Mouse (Mus musculus) gastrocnemius, adult 8-10 months (tissue): ENCODE results near the gene Irf2bp2. TPM values are rescaled to one million over a fixed set of nuclear protein-coding genes. Genes with fewer than 3 reads are reported as not detected.

Source experiments
- DNase-seq, 2 experiments: peaks; one replicate each; pipeline ENCODE4 v3.0.0; 2022; ENCODE audit warnings: low spot score in 2 of 2
- total RNA-seq, 4 experiments: library from RNA; stranded (reverse); gene quantifications; 2 replicates each; pipeline ENCODE4 v1.2.4; 2022

Gene Irf2bp2
- total RNA-seq, 4 experiments from 2014 or later = 22.2 to 31.2 (median 23.5) TPM

DNA sequence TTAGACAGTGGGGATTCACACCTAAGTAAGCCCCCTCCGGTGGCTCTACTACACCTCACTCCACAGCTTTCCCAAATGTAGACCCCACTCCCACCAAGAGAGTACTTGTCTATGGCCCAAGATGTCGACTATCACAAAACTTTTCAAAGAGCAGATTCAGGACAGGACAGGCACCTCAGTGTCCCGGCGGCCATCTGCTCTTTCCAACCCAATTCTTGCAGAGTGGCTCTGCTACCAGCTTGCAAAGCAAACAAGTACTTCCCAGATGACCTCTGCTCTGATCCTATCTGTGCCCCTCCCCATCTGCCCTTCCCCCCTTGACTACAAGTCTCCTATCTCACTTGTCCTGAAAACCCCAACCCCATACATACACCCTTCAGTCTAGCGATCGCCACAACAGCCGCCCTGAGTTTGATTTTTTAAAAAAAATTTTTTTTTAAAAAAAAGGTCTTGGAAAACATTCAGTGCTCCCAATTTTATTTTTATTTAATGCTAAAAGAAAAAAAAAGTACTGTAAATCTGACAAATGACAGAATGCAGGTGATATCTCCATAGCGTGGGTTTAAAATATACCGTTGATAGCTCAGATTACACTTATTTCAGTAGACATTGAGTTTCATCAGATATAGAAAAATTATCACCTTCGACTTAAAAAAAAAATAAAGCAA is 5.8 kb downstream of the Irf2bp2 start:
- no peak for DNase-seq

DNA sequence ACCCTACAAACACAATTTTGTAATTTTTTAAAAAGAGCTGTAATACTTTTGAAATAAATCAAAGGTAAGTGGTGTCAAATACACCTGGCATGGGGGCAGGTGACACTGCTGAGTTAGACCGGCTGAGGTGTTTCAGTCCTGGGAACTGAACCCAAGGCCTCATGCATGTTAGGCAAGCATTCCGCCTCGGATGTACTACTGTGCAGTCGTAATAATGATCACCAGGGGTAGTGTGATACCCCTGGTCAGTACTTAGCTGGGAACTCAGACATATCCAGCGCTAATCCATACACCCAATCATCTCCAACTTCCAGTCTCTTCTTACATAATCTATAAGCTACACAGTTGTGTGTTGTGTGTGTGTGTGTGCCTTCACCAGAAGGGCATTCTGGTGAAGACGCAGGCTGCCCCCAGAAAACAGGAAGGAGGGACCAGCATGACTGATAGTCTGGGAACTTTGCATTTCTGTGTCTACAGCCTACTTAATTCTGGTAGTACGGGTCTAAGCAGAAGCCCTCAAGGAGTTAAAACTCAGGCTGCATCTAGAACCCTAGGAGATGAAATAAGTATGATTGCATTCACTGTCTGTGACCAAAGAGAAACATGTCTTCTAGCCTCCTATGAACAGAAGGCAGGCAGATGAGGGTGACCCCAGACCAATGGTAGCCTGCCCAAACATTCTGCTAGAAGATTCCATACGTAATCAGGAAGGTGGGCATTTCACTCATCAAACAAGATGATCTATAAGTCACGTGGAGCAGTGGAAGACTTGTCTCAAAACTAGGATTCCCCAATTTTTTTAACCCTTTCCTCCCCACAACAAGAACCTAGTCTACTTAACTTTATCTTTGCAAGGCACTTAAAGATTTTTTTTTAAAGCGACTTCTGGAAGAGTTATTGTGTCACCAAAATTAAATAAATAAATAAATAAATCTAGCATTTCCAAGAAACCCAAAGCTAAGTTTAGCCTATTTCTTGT is 6.9 kb downstream of the Irf2bp2 start:
- DNase-seq = no peak

DNA sequence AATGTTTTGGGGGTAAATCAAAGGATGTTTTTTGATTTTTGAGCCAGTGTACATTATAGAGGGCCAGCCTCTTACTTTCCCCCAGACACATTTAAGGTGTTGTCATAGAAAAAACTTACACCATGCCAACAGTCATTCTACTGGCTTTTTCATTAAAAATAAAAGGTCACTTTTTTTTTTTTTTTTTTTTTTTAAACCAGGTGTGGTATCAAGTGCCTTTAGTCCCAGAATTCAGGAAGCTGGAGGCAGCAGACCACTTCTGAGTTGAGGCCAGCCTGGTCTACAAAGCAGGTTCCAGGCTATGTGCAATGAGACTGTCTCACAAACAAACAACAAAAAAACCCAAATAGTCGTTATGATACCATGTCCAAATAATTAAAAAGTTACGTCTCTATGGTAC is 7.7 kb downstream of the Irf2bp2 start:
- no peak for DNase-seq

DNA sequence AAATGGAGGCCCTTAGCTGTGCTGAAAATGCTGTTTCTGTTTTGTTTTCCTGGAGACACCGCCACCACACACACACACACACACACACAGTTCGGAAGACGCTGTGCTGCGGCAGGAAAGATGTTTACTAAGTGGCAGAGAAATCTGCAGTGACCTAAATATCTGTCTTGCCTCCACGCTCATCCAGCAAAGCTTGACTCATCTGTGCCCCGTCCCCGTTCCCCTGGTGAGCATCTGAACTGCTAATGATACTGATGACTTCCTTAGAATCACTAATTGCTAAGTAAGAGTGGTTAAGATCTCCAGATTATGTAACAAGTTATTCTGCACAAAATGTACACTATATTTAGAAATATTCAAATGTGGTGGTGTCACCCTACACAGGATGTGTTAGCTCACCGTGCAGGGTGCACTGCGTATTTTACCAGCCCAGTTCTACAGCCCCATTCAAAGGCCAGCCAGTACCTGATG is 8.2 kb downstream of the Irf2bp2 start:
- DNase-seq = no peak

DNA sequence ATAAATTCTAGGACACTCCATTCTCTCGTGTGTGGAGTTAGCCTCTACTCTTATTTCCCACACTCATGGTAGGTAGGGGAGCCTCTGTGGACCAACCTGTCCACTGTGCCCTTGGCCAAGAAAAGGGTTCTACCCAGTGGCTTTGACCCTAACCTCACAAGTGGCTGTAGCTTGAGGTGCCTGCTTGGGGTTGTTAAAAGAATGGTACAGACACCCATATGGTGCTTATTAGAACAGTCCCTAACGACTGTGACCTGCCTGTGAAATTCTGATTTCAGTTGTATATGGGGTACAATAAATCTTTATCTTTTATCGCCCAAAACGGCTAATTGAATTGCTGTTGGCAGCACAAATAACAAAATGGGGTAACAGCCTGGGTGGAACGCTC is 8.9 kb downstream of the Irf2bp2 start:
- DNase-seq = no peak

DNA sequence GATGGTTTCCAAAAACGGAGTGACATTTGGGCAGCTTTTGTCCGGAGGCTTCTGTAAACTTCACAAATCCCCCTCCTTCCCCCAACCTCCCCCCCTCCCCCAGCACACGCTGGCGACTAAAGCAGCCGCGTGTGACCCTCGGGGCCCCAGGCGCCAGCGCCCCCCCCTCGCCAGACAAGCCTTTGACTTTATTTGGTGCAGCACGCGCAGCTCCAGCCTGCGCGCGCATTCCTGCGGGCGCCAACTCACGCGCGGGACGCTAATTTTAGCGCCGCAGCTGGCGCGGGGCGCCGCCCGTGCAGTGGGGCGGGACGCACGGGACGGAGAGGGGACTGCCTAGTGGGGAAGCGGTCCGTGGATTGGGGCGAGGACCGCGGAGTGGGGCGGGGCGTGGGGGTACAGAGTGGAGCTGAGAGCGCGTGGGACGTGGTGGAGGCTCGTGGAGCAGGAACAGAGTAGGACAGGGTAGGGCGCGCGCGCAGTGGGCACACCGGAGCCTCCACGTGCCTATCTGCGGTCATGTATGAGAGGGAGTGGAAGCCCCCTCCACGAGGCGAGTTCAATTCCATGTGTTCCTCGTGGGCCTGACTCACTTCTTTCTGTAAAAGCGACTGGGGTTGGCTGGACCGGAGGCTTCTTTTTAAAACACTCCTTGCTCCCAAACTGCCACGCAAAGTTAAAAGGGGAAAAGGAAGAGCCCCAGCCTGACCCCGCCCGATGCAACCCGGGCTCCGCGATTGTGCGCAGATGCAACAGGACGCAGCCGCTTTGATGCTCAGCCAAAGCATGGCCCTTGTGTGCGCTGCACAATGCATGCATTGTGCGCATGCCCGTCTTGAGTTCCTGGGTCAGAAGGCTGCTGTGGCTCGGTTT is 9.6 kb downstream of the Irf2bp2 start:
- DNase-seq = peak; percentile 71 to 78

DNA sequence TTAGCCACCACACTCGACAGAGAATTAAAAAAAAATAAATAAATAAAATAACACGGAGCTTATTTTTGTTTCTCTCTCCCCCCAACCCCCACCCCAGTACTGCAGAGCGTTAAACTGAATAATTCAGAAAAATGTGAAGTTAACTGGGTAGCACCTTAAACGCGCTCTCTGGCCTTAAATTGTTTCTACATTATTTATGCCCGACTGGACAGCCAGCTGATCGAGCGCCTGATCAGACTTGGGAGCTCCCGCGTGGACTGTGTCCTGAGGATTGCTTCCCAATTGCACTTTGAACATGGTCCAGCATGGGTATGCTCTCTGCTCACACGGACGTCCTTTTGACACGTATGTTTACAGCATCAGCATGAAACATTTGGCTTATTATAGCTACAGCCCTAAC is 10.3 kb downstream of the Irf2bp2 start:
- DNase-seq = no peak

DNA sequence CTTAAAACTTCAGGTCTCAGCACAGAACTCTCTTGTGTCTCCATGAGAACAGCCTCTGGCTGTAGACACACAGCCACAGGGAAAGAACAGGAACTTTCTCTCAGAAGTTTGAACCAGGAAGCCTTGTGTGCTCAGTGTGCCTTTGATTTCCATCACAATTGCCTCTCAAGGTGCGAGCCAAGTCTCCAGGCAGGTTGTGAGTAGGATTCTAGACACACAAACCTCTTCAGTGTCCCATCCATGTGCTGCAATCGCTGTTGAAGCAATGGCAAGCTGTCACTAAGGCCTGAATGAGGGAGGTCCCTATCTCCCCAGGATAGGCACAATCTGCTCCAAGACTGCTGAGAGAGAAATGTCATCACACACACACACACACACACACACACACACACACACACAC is 10.8 kb downstream of the Irf2bp2 start:
- DNase-seq = no peak

DNA sequence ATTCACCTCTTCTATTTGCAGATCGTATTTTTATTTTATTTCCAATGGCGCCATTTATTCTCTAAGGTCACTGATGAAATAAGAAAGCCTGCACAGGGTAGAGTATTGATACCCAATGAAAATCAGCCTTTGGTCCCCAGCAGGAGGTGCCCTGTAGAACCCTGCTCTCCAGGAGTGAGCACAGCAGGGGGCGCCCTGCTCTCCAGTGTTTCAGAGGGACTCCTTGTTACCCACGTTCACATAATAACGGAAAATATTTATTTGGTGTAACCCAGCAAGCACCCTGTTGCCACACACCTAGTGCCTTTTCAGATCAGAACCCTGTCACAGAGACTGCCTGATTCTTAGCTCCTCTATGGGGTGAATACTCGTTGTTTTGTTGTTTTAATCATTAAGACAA is 11.3 kb downstream of the Irf2bp2 start:
- peak; percentile 52 to 56 for DNase-seq

DNA sequence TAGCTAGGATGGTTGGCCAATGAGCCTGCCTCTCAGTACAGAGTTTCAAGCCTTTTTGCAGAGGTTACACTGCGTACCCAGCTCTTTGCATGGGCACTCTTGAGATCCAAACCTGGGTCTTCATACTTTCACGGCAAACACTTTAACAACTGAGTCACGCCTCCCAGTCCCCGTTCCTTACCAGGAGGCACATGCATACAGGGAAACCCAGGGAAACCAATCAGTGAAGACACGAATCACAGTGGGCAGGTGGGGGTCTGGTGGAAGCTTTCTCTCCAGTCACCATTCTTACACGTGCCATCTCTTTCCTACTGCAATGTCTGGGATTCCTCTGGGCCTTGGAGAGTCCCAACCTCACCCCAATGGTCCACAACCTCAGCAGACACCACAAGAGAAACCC is 12.1 kb downstream of the Irf2bp2 start:
- DNase-seq = no peak

DNA sequence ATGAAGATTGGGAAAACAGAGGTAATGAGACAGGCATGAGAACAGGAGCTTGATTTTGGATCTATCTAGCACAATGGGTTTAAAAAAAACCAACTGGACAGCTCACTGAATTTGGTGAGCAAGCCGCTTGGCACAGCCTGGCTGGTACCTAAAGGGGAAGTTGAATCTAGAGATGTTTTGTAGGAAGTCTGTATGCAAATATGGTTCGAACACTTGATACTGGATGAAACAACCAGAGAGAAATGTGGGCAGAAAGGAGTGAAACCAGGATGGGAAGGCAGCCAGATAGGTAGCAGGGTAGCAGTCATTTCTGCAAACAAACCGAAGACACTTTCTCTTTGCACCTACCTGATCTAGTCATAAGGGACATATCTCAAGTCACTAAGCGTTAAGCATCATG is 13.0 kb downstream of the Irf2bp2 start:
- DNase-seq = no peak

DNA sequence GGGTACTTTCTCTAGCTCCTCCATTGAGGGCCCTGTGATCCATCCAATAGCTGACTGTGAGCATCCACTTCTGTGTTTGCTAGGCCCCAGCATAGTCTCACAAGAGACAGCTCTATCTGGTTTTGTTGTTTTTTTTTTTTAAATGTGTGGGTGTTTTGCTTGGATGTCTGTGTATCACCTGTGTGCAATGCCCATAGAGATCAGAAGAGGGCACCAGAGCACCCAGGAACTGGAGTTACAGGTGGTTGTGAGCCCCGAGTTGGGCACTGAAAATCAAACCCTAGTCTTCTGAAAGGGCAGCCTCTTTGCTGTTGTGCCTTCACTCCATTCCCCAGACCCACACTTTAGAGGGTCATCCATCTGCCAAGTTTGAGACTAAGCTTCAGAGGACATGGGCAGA is 13.7 kb downstream of the Irf2bp2 start:
- DNase-seq = no peak

DNA sequence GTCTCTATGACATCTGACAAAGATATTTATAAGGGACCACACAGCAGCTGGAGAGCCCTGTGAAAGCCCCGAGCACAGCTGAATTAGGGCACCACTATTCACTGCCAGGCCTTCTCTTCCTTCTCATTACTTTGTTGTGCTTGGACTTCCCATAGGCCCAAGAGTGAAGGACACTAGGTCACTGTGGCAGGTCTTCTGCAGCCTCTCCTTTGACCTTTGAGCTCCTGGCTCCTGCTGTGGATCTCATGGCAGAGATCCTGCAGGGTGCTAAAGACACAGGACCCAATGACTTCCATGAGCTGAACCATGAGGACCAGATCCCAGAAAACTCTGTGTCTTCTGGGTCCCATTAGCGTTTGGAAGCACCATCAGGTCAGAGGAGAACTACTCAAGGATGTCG is 15.1 kb downstream of the Irf2bp2 start:
- no peak for DNase-seq

DNA sequence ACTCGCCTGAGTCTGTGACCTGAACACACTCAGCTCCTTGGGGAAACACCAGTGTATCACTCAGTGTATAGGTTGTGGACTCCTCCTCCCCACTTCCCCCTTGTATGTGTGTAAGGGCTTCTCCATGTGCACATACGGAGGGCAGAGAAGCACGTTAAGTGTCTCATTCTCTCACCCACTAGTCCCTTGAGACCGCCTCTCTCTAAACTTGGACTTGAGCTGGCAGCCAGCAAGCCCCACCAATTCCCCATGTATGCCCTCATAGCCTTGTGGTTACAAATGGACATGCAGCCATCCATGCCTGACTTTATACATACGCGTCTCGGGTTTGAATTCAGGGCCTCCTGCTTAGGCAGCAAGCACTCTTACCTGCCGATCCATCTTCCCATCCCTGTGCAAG is 16.9 kb downstream of the Irf2bp2 start:
- DNase-seq = no peak

DNA sequence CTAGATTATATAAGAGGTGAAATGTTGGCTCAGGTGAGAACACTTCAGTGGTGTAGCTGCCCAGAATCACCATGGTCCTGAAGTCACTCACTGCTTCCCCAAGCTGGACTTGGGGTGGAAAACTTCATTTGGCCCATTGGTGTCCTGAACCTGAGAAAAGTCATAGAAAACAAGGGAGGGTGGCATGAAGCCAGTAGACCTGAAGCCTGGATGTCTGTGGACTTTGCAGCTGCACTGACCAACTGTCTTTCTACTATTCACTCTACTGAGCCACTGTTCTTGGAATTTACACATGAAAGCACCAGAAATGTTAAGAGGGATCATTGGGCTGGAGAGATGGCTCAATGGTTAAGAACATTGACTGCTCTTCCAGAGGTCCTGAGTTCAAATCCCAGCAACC is 17.7 kb downstream of the Irf2bp2 start:
- no peak for DNase-seq

DNA sequence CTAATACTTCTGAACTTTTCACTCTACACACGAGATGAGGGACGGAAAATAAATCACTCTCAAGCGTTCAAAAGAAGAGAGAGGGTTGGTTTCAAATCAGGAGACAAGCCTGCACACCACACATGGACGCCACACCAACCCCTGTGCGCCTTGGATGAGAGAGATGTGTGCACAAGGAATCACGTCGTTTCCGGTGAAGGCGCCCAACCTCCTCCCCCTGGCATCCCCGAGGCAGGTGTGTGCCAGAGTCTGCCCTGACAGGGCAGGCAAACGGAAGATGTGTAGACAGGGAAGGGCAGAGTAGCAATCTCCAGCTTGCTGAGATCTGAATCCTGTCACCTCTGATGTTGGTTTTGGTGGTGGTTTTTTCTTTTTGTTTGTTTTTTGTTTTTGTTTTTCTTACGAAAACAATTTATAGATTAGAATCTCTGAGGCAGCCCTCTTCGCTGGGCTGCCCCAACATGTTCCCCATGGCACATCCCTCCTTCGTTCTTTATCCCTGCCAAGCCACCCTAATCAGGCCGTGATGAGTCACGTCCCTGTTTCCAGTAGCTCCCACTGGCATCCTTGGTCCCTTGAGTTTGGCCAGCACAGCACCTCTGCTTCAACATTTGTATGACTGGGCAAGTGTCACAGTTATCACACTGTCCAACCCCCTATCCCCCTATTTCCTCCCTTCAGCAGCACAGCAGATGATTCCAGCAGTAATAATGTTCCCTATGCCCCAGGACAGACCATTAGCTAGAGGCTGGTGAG is 18.7 kb downstream of the Irf2bp2 start:
- DNase-seq = no peak

DNA sequence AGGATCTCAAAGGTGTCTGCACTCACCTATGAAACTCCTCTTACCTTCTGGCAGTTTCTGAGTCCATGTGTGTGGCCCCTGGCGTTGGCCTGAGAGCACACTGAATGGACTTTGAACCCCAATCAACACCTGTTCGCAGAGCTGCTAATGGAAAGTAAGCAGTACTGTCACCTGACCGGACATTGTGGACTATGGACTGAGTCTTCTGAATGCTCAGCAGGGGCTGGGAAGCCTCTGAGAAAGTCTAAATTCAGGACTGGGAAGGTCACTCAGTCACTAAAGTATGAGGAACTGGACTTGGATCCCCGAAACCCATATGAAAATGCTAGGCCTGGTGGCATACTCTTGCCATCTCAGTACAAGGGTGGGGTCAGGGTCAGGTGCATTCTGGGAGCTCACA is 19.9 kb downstream of the Irf2bp2 start:
- no peak for DNase-seq

DNA sequence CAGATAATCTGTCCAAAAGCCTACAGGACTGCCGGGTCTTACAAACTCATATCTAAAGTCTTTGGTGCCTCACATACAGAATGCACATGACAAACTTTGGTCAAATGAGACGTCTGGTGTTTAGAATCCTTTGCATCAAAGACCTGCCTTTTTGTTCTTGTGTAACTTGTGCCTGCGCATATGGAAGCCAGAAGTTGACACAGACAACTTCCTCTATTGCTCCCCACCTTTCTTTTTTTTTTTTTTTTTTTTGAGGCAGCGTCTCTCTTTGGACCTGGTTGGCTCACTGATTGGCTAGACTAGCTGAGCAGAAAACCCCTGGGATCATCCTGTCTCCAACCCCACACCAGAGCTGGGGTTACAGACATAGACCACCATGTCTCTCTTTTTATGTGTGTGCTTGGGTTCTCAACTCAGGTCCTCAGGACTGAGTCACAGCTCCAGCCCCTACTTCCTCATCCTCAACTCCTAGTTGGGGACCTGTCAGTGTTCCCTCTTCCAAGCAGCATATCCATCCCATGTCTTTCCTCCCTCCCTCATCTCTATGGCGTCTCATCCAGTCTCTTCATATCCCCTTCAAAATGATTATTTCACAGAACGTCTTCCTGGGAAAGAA is 20.6 kb downstream of the Irf2bp2 start:
- no peak for DNase-seq

DNA sequence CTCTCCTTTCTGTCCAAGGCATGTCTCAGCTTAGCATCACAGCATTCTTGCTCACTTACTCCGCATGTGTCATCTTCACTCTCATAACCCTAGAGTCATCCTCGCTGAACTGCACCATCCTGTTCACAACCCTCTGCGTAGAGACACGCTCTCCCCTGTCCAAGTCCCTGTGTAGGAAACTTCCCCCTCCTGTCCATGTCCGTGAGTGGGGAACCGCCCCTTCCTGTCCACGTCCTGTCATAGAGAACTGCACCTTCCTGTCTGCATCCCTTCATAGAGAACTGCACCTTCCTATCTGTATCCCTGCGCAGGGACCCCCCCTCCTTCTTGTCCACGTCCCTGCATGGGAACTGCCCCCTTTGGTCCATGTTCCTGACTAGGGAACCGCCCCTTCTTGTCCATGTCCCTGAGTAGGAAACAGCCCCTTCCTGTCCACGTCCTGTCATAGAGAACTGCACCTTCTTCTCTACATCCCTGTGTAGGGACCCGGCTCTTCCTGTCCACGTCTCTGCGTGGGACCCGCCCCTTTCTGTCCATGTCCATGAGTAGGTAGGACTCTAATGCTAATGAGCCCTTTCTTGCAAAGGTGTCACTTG is 22.6 kb downstream of the Irf2bp2 start:
- no peak for DNase-seq

DNA sequence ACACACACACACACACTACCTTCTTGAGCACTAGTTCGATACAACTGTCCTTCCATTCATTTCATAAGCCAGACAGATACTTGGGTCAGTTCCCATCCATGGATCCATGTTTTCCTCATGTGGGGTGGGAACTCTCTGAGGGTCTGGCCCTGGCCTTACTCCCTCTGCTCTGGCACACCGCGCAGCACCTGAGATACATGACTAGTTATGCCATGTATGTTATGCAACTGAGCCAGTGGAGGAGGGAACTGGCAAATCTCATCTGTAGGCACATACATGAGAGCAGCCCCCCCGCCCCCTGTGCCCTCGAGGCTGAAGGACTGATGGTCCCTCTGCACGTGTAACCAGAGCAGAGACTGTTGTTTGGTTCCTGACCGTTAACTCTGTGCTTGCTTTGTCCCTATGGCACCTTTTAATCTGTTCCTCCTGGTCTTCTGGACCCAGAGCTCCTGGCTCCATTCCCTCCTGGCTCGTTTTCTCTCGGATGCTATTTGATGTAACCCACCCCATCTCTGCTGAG is 23.2 kb downstream of the Irf2bp2 start:
- no peak for DNase-seq
